Mouse (Mus musculus): ENCODE results near the gene Thra. TPM values are rescaled to one million over a fixed set of nuclear protein-coding genes. Genes with fewer than 3 reads are reported as not detected.

The Thra gene
- polyA plus RNA-seq, 1 experiment: 73.1 TPM

DNA sequence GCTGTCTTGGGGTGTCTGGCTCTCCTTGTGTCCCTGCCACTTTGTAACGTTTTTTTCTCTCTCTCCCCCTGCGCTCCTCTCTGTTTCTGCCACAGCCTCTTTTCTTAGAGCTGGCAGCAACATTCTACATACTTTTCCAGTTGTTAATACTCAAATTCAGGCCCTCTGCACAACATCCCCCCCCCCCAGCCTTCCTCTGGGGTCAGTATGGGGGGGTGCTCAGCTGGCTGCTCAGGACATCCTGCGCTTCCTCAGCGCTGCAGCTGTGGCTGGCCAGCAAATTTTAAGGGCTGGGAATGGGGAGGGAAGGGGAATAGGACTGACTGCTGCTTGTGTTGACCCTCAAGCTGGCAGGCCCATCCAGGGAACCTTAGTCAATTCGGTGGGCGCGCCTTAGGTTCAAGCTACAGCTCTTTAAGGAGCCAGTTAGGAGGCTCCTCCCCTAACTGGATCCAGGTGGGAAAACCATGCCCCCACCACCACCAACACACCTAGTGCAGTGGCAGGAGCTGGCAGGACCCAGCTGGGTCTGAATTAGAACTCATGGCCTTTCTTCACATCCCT, 4.1 kb downstream of the Thra start:
- no peak for DNase-seq (ENCODE audit: low read depth)

DNA sequence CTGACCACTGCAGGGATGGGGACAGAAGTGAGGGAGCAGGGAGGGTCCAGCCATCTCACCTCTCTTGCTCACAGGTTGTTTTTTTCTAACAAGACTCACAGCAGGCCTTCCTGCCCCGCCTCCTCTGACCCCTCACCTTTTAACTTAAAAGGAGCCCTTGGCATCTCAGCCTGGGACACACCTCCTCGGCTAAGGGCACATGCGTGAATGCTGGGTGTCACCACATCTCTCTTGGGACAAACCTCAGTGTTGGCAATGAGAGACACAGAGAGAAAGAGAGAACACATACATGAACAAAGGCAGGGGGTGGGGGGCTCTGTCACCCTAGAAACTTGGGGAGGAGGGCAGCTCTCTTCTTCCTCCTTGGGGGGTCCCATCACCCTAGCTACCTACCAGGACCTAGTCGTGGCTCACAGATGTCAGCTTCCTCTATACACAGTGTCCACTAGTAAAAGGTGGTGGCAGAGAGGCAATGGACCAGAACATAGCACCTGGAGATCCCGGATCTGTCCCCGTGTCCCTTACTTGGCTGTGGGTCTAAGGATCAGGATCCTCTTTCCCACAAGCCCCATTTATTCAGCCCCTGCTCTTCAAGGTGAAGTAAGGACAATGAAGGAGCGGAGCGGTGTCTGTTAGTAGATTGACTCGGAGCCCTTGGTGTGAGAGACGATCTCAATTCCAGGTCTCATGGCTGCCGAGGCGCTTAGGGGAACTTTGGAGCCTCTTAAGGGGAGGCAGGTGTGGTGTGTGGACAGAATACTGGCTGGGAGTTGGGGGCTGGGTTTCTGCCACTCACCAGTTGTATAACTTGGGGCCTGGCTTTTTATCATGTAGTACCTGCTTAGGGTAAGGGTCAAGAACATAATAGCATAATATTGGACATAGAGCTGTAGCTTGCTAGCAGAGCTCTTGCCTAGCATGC, 5.8 kb downstream of the Thra start:
- DNase-seq (ENCODE audit: low read depth): no peak

DNA sequence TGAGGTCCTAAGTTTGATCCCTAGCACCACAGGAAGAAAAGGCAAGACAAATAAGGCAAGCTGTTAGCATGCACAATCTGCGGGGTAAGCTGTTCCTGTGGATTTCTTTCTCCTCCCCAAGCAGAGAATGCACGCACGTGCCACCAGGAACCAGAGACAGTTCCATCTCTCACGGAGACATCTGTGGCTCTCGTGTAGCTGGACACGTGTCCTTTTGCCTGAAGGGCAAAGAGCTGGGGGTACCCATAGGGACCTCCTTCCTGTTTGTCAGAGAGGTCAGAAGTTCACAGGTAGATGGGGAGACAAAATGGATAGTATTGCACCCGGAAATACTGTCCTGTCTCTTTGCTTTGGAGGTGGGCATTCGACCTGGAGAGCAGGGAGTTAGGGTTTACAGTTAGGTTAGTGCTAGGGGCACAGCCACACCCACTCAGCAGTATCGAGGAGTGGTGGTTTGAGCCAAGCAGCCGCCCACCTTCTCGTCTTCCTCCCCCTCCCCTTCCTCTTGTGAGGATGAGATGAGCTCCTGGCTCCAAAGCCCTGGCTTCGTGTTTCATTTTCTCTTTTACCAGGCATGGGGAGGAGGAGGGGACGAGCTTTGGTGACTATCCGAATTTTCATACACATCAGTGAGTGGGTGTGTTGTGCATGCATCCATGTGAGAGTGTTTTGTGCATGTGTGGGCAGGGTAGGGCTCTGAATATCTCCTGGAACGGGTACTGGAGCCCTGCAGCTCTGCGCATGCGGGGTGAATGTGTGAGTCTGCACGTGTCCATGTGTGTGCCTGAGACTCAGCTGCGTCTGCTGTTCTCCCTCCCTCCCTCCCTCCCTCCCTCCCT, 6.6 kb downstream of the Thra start:
- DNase-seq (ENCODE audit: low read depth): no peak

DNA sequence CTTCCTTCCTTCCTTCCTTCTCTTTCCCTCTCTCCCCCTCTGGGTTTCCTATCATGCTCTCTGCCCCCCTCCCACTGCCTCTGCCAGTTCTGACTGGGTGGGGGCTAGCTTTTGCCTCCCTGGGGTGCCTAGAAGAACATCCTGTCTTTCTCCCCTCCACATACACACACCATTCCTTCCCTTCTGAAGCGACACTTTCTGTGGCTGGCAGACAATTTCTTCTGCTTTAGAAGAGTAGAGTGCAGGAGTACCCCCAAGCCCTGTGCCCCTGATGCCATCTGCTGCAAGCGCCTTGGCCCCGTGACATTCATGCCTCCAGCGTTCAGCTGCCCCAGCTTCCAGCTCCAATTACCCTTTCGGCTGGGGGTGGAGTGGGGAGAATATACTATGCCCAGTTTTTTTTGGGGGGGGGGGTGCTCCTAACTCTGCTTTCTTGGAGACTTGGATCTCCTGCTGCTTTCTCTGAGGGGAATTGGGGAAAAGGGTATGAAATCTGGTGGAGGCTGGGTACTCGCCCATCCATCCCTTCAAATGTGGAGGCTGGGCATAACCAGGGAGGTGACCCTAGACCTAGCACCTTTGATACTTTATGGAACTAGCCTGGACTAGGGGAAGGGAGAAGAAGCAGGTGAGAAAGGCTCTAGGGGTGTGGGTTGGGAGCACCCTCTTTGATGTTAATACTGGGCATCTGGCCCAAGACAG, 7.5 kb downstream of the Thra start:
- no peak for DNase-seq (ENCODE audit: low read depth)

DNA sequence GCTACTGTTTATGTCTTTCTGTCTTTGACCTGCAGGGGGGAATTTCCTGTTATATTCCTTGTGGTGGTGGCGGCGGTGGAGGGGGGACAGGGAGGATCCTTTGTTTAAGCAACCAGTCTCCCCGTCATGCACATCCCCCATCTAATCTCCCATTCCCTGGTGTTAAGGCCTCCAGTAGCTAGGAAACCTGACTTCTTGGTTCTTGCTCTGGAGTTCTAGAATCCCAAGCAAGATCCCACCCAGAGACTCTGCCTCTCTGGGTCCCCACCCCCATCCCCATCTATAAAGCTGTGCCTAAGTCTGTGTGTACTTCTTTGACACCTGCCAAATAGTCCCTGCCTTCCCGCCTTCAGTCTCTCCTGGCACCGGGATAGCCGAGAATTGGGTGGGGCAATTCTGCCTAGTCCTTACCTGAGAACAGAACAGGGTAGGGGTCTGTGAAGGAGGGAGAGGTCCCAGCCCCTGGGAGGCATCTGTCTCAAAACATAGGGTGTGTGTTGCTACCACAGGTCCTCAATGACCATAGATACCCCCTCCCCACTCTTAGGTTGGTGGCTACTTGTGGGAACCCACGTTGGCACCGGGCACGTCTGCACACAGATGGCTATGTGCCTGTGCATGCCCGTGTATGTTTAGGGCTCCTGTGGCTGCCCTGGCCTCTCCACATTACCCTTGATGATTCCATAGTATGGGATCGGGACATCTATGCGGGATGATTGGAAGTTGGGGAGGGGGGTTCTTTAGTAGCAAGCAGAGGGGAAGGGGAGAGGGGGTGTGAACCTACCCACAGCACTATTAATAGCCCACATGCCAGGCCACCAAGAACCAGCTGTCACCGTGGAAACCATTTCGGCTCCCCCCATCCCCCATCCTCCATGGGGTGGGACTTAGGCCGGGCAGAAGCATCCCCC, 8.3 kb downstream of the Thra start:
- no peak for DNase-seq (ENCODE audit: low read depth)

DNA sequence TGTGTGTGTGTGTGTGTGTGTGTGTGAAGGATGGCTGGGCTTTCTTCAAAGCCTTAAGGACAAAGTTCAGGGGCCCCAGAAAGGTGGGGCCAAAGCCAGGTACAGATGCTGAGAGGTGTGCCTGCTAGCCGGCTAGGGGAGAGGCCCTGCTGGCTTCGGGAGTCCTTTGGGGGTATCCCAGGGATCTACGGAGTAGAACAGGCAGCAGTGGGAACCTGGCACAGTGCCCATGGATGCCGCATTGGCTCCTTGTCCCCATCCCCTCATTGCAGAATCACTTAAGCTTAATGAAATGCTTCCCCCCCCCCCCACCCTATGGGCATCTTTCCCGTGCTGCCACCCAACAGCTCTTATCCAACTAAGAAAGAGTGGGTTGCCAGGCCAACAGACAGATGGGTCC, 9.3 kb downstream of the Thra start:
- no peak for DNase-seq (ENCODE audit: low read depth)

DNA sequence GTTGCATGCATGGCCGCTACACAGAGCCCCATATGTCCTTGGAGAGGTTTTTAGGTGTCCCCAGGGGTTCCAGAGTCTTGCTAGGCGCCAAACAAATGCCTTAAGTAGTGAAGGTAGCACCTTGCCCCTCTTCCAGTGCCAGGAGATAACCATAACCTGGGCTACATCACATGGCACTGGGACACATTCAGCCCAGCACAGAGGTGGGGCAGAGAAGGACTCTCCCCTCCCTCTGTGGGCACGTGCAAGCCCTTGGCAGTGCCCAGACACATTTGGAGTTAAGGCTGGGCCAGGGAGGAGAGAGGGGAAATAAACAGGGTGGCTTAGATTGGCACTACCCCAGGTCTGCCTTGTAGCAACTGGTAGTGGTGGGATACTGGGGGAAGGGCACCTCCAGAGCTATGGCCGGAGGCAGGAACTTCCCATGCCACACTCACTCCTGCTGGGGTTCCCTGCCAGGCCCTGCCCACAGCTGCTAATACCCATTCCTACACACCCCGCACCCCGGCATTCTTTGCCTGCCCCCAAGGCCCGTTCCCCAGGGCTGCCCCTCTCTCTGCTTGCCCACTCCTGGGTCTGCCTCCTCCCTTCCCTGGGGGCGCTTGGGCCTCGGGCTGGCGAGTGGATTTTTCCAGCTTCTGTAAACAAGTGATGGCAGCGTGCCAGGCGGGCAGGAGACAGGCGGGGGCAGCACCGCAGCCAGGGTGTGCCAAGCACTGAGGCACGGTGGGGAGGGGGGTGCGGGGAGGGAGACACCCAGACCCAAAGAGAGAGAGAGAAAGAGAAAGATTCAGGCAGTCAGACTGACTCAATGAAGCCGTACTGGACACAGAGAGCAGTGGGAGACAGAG, 10.1 kb downstream of the Thra start:
- no peak for DNase-seq (ENCODE audit: low read depth)

DNA sequence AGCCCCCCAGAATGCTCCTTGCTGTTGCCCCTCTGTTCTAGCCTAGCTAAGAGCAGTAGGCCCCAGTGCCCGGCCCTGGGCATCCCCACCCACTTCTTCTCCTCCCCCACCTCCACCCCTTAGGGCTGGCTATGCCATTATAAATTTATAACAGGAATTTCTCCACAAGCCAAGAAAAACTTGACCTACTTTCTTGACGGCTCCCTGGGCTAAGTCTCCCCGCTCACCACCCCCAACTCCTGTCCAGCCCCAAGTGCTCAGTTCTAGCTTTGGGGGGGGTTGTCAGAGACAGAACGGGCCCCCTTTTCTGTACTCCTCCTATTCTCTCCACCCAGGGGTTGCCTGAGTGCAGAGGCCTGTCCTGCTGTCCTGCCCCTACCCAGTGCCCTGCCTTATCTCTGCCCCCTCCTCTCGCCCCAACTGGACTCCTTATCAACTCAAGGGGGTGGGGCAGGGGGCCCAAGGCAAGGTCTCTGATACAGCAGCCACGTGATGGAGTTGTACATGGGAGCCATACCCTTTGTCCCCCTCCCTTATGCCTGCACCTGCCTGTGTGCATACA, 10.9 kb downstream of the Thra start:
- DNase-seq (ENCODE audit: low read depth): no peak

DNA sequence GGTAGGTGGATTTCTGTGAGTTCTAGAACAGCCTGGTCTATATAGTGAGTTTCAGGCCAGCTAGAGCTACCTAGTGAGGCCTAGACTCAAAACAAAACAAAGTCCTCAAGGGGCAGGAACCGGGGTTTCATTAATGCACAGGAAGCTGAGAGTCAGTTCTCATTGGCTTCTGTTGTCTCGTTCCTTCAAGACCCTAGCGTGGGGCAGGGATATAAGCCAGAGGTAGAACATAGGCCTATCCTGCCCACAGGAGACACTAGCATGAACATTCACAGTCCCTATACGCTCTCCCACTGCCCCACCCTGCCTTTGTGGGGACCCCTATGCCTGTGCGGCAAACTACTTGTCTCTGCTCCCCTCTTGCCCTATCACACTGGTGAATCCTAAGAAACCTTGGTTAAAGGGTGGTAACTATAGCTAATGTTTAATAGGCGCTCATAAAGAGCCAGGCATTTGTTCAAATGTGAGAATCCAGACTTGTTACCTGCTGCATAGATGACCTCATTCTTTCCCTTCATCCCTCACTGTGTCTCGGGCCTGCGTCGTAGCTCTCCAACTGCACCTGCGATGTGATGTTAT, 12.2 kb downstream of the Thra start:
- DNase-seq (ENCODE audit: low read depth): no peak

DNA sequence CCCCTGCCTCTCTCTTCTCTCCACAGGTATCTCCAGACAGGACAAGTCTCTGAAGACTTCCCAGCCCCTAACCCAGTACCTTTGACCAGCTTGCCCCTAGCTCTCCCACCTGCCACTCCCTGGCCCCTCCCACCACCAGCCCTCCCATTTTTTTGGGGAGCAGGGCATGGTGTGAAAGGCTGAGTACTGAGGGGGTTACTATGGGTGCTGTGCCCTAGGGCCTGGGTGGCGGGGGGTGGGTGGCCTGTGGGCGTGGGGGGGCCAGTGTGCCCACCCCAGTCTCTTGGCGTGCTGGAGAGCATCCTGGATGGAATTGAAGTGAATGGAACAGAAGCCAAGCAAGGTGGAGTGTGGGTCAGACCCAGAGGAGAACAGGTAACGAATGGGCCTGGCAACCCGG, 12.8 kb downstream of the Thra start:
- no peak for DNase-seq (ENCODE audit: low read depth)

DNA sequence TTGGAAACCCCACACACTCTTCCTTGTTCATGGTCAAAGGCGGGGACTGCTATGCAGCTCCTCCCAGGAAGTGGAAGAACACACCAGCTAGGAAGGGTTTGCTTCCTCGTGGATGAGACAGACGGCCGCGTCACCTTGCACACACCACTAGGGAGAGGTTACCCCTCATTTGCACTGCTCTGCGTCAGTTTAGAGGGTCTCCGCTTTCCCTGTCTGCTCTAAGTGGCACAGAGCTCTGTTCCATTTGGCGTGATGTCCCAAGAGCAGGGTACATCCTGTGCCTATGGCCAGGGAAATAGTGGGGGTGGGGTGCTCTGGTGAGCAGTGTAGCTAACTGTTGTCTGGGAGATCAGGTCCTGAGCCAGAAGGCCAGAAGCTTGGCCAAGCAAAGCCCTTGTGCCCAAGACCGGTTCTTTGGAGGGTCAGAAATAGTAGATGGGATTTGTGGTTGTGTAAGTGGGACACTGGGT, 13.7 kb downstream of the Thra start:
- no peak for DNase-seq (ENCODE audit: low read depth)

DNA sequence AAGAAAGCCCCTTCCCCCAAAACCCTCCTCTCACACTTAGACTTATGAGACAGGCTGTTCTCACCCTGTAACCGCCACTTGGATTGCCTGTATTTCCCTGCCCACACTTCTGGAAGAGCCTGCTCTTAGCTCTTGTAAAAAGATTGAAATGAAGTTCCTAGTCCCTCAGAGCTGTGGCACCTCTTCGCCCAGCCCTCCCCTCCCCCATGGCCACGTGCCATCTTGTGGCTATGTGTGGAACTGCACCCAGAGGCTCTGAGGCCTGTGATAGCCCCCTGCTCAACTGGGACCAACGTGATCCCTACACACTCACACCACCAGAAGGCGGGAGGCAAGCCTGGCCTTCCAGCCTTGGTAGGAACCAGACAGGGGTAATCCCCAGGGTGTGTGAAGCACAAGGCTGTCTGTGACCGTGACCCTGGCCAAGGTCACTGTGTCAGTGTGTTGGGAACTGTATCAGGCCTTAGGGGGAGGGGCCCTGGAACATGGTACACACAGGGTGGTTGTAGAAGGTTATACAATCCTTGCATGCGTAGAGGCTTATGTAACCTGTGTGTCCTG, 14.3 kb downstream of the Thra start:
- no peak for DNase-seq (ENCODE audit: low read depth)

DNA sequence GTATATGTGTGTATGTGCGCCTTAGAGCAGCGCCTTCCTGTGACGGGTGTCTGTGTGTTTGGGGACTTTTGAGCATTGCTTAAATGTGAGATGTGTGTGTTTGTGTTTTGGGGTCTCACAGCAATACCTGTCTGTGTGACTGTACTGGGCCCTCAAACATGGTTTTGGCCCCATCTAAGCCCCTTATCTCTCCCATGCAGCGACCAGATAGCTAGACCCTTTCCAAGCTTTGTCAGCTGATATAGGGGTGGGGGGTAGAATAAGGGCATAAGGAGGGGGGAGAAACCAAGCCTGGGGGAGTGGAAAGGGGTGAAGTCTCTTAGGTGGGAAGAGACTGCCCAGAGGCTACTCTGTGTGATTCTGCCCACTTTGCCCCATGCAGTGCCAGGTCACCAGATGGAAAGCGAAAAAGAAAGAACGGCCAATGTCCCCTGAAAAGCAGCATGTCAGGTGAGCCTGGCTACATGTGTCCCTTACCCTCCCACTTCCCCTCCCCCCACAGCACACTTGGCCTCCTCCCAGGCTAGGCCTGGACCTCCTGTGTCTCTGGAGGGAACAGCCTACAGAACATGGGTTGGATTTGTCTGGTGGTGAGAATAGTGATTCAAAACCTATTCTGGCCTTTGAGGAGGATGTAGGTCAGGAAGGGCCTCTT, 15.4 kb downstream of the Thra start:
- DNase-seq (ENCODE audit: low read depth): no peak

DNA sequence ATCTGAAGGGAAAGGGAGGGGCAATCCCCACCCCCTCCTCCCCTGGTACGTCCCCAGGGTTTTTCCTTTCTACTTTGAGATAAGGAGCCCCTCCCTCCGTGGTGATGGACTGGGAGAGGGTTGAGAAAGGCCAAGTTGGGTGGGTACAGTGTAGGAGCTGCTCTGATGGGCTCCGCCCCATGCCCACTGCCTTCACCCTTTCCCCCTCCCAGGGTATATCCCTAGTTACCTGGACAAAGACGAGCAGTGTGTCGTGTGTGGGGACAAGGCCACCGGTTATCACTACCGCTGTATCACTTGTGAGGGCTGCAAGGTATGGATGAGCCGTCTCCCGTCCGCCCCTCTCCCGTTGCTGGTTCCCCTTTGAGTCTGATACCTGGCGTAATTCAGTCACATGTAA, 16.3 kb downstream of the Thra start:
- no peak for DNase-seq (ENCODE audit: low read depth)

DNA sequence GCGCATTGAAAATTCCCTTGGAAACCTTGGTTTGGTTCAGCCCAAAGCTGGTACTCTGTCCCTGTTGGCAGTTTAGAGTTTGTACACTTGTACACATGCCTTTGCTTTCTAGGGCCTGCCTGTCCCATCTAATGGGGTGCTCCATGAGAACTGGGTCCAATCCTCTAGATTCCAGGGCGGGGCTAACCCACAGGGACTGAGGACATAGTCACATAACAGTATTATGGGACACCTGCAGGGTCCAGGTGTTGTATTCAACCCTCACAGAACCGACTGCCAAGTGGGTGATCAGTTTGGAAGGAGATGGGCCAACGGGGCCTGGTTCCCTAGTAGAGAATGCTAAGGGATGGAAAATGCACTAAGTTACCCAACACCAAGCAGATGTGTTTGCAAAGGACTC, 21.5 kb downstream of the Thra start:
- no peak for DNase-seq (ENCODE audit: low read depth)

DNA sequence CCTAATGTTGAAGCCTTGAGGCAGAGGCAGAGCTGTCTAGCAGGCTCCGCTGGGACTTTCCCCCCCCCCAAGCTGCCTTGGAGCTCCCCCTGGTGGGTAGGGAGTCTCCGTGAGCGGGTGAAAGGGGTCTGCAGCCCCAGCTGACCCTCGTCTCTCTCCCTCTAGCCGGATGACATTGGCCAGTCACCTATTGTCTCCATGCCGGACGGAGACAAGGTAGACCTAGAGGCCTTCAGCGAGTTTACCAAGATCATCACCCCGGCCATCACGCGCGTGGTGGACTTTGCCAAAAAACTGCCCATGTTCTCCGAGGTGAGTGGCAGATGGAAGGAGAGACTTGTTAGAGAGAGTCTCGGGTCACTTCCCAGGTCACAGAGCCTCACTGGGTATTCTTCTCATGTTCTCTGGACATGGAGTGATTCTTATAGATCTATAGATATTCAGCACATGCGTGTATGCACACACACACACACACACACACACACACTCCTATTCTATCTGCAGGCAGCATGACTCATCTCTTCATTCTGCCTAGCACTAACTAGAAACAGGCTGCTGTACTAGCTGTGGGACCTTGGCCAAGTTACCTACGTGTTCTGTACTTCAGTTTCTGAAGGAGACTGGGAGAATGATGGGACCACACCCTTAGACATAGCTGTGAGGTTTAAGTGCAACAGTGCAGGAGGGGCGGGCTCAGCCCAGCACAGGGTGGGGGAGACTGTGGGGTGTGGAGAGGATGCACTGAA, 22.5 kb downstream of the Thra start:
- no peak for DNase-seq (ENCODE audit: low read depth)

DNA sequence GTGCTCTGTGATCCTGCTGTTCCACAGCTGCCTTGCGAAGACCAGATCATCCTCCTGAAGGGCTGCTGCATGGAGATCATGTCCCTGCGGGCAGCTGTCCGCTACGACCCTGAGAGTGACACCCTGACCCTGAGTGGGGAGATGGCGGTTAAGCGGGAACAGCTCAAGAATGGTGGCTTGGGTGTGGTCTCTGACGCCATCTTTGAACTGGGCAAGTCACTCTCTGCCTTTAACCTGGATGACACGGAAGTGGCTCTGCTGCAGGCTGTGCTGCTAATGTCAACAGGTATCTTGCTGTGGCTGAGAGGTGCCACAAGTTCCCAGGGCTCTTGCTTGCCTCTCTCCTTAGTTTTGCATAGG, 23.0 kb downstream of the Thra start:
- DNase-seq (ENCODE audit: low read depth): no peak

DNA sequence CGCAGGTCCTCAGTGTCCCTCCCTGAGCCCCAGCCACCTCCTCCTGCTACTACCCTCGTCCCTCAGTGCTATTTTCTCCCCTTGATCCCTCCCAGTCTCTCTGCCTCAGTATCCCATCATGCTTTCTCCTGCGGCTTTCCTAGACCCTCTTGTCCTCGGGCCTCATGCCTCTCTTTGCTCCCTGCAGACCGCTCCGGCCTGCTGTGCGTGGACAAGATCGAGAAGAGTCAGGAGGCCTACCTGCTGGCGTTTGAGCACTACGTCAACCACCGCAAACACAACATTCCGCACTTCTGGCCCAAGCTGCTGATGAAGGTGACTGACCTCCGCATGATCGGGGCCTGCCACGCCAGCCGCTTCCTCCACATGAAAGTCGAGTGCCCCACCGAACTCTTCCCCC, 23.7 kb downstream of the Thra start:
- DNase-seq (ENCODE audit: low read depth): no peak

All from gonadal fat pad, adult 2 months (tissue).